Mouse (Mus musculus): ENCODE data around the gene Ier2. TPM values are rescaled to one million over a fixed set of nuclear protein-coding genes. Genes with fewer than 3 reads are reported as not detected.

Ier2 gene
- polyA plus RNA-seq (2012), result 130 and 154 TPM in 2 replicates

GRCm38 (mm10) chr8:84662581-84663065, at the start of gene Ier2:
Ier2 (minus strand) TSS chr8:84662852.
- no peak for TF ChIP-seq GATA1 (IDR thresholded peaks at IDR 0.05; ENCODE audit: low read length)

GRCm38 (mm10) chr8:84711933-84712758, 49.5 kb upstream of the Ier2 start:
- TF ChIP-seq GATA1 (IDR thresholded peaks at IDR 0.05; ENCODE audit: low read length), result no peak

- TF ChIP-seq GATA1 (IDR thresholded peaks at IDR 0.05; ENCODE audit: low read length), result no peak
Measured at GRCm38 (mm10) chr8:84711312-84711711, 48.7 kb upstream of the Ier2 start.

GRCm38 (mm10) chr8:84709931-84710330, 47.3 kb upstream of the Ier2 start:
- TF ChIP-seq GATA1 (IDR thresholded peaks at IDR 0.05; ENCODE audit: low read length), result no peak

- TF ChIP-seq GATA1 (IDR thresholded peaks at IDR 0.05; ENCODE audit: low read length), result no peak
Measured at GRCm38 (mm10) chr8:84708774-84709475, 46.3 kb upstream of the Ier2 start.

GRCm38 (mm10) chr8:84708071-84708541, 45.5 kb upstream of the Ier2 start:
- TF ChIP-seq GATA1 (IDR thresholded peaks at IDR 0.05; ENCODE audit: low read length), result no peak

- TF ChIP-seq GATA1 (IDR thresholded peaks at IDR 0.05; ENCODE audit: low read length), result no peak
Measured at GRCm38 (mm10) chr8:84707267-84707883, 44.7 kb upstream of the Ier2 start.

GRCm38 (mm10) chr8:84706610-84707266, 44.1 kb upstream of the Ier2 start:
- no peak for TF ChIP-seq GATA1 (IDR thresholded peaks at IDR 0.05; ENCODE audit: low read length)

GRCm38 (mm10) chr8:84705960-84706359, 43.3 kb upstream of the Ier2 start:
- TF ChIP-seq GATA1 (IDR thresholded peaks at IDR 0.05; ENCODE audit: low read length), result no peak

- TF ChIP-seq GATA1 (IDR thresholded peaks at IDR 0.05; ENCODE audit: low read length), result no peak
Measured at GRCm38 (mm10) chr8:84704867-84705831, 42.5 kb upstream of the Ier2 start.

- TF ChIP-seq GATA1 (IDR thresholded peaks at IDR 0.05; ENCODE audit: low read length), result no peak
Measured at GRCm38 (mm10) chr8:84704356-84704755, 41.7 kb upstream of the Ier2 start.

GRCm38 (mm10) chr8:84703466-84704249, 41.0 kb upstream of the Ier2 start:
- peak; percentile 98 for TF ChIP-seq GATA1 (IDR thresholded peaks at IDR 0.05; ENCODE audit: low read length)

GRCm38 (mm10) chr8:84702963-84703465, 40.4 kb upstream of the Ier2 start:
- no peak for TF ChIP-seq GATA1 (IDR thresholded peaks at IDR 0.05; ENCODE audit: low read length)
